Mouse (Mus musculus): ENCODE data around the gene Pcnx2. TPM values are rescaled to one million over a fixed set of nuclear protein-coding genes. Genes with fewer than 3 reads are reported as not detected.

The Pcnx2 gene
- total and polyA plus RNA-seq, 3 experiments: not detected

GRCm38 (mm10) chr8:125931822-125932221, 33.7 kb upstream of the Pcnx2 start:
- dilution Hi-C loops (cut with MboI; ENCODE audit: extremely low pct_ligation_motif_present, extremely low pct_unique_long_range_greater_than_20kb, low sequenced_read_pairs): no loop called here

GRCm38 (mm10) chr8:125930276-125931046, 32.3 kb upstream of the Pcnx2 start:
- TF ChIP-seq MAFK (IDR thresholded peaks at IDR 0.05; ENCODE audit: insufficient replicate concordance, low read length) (no peak), CHD2 (IDR thresholded peaks at IDR 0.05; ENCODE audit: low read length) (no peak), ZC3H11A (IDR thresholded peaks at IDR 0.05; ENCODE audit: low read depth, low read length) (no peak), SIN3A (IDR thresholded peaks at IDR 0.05; ENCODE audit: low read length) (no peak), MXI1 (IDR thresholded peaks at IDR 0.05; ENCODE audit: low read depth, low read length) (no peak), KAT2A (IDR thresholded peaks at IDR 0.05; ENCODE audit: insufficient replicate concordance, low read length) (no peak), ZMIZ1 (IDR thresholded peaks at IDR 0.05; ENCODE audit: low read depth, low read length) (no peak)
- no peak overlapping the region for H3K4me3 ChIP-seq (replicated peaks in 1 of 3; ENCODE audit: low read depth in 2 of 3, low read length in 2 of 3, poor library complexity in 1 of 3)
- no peak overlapping the region for H3K27ac ChIP-seq (ENCODE audit: insufficient read depth, low read depth)
- H3K9me3 ChIP-seq (replicated peaks; ENCODE audit: low read length): peaks cover 4% of the 10 kb centered on the region
- no peaks in the 10 kb centered on the region for H3K79me2 ChIP-seq (replicated peaks; ENCODE audit: control insufficient read depth, extremely low read depth, insufficient read depth, poor library complexity, severe bottlenecking)
- H3K4me2 ChIP-seq (ENCODE audit: insufficient read depth, low read depth, poor library complexity, severe bottlenecking): no peak overlapping the region
- dilution Hi-C loops (cut with MboI; ENCODE audit: extremely low pct_ligation_motif_present, extremely low pct_unique_long_range_greater_than_20kb, low sequenced_read_pairs): no loop called here
- in situ Hi-C loops (cut with MboI; ENCODE audit: low pct_ligation_motif_present, low pct_unique_long_range_greater_than_20kb, low sequenced_read_pairs): no loop called here
- DNase-seq (ENCODE audit: extremely low read depth): no peak
- H3K9ac ChIP-seq (ENCODE audit: insufficient read depth, low read depth): no peak overlapping the region
- H3K4me1 ChIP-seq (ENCODE audit: control insufficient read depth in 1 of 2, insufficient read depth in 2 of 2): no peaks in the 10 kb centered on the region
- peaks cover 70% of the 10 kb centered on the region for H3K27me3 ChIP-seq (replicated peaks)
- H3K36me3 ChIP-seq (replicated peaks in 1 of 2; ENCODE audit: control insufficient read depth in 1 of 2, insufficient read depth in 1 of 2, low read length in 1 of 2): no peaks in the 10 kb centered on the region

More at GRCm38 (mm10) chr8:125931822-125932221, 33.7 kb upstream of the Pcnx2 start:
- H3K9ac ChIP-seq (ENCODE audit: insufficient read depth, low read depth): no peak overlapping the region
- H3K4me2 ChIP-seq (ENCODE audit: insufficient read depth, low read depth, poor library complexity, severe bottlenecking): no peak overlapping the region
- H3K4me3 ChIP-seq (replicated peaks in 1 of 3; ENCODE audit: low read depth in 2 of 3, low read length in 2 of 3, poor library complexity in 1 of 3): no peak overlapping the region
- no peak for DNase-seq (ENCODE audit: extremely low read depth)
- no peaks in the 10 kb centered on the region for H3K79me2 ChIP-seq (replicated peaks; ENCODE audit: control insufficient read depth, extremely low read depth, insufficient read depth, poor library complexity, severe bottlenecking)
- H3K27me3 ChIP-seq (replicated peaks): peaks cover 72% of the 10 kb centered on the region
- no peaks in the 10 kb centered on the region for H3K36me3 ChIP-seq (replicated peaks in 1 of 2; ENCODE audit: control insufficient read depth in 1 of 2, insufficient read depth in 1 of 2, low read length in 1 of 2)
- no peak overlapping the region for H3K27ac ChIP-seq (ENCODE audit: insufficient read depth, low read depth)
- H3K4me1 ChIP-seq (ENCODE audit: control insufficient read depth in 1 of 2, insufficient read depth in 2 of 2): no peaks in the 10 kb centered on the region
- H3K9me3 ChIP-seq (replicated peaks; ENCODE audit: low read length): peaks cover 4% of the 10 kb centered on the region
- TF ChIP-seq BHLHE40 (IDR thresholded peaks at IDR 0.05; ENCODE audit: low read depth, low read length) (no peak), SMC3 (IDR thresholded peaks at IDR 0.05; ENCODE audit: low read depth, low read length) (no peak), EP300 (IDR thresholded peaks at IDR 0.05; ENCODE audit: low read length) (no peak), IRF4 (IDR thresholded peaks at IDR 0.05; ENCODE audit: low read depth, low read length) (no peak), JUND (conservative IDR thresholded peaks at IDR 0.05; ENCODE audit: low read depth, low read length) (no peak), USF1 (IDR thresholded peaks at IDR 0.05; ENCODE audit: low read depth, low read length) (no peak), MAX (IDR thresholded peaks at IDR 0.05; ENCODE audit: low read length) (no peak), CHD1 (IDR thresholded peaks at IDR 0.05; ENCODE audit: low read depth, low read length) (no peak), GABPA (IDR thresholded peaks at IDR 0.05; ENCODE audit: insufficient replicate concordance, low read depth, low read length) (no peak), KAT2A (IDR thresholded peaks at IDR 0.05; ENCODE audit: insufficient replicate concordance, low read length) (no peak), NELFE (IDR thresholded peaks at IDR 0.05; ENCODE audit: low read depth, low read length) (no peak)
- in situ Hi-C loops (cut with MboI; ENCODE audit: low pct_ligation_motif_present, low pct_unique_long_range_greater_than_20kb, low sequenced_read_pairs): no loop called here
